Mouse (Mus musculus) G1E-ER4 (cell line): Measurements from ENCODE around the gene Ptger1. TPM values are rescaled to one million over a fixed set of nuclear protein-coding genes. Genes with fewer than 3 reads are reported as not detected.

Experiments
- GATA1 ChIP-seq: IDR thresholded peaks from one replicate; pipeline ENCODE4 v1.8.0; 2012; ENCODE audit warnings: low read length, inconsistent platforms
- polyA plus RNA-seq: library from polyadenylated mRNA; stranded (reverse); fragments of >175 nt; gene quantifications from 2 replicates; pipeline ENCODE4 v1.2.3, GENCODE M21; 2012

Ptger1 gene
- polyA plus RNA-seq, 1 experiment: 0.13 TPM

GRCm38 (mm10) chr8:83669013-83669412 lies 2.5 kb downstream of the Ptger1 start:
- TF ChIP-seq GATA1: no peak

- TF ChIP-seq GATA1: no peak
Observed at GRCm38 (mm10) chr8:83672936-83673335, 6.5 kb downstream of the Ptger1 start.

DNA sequence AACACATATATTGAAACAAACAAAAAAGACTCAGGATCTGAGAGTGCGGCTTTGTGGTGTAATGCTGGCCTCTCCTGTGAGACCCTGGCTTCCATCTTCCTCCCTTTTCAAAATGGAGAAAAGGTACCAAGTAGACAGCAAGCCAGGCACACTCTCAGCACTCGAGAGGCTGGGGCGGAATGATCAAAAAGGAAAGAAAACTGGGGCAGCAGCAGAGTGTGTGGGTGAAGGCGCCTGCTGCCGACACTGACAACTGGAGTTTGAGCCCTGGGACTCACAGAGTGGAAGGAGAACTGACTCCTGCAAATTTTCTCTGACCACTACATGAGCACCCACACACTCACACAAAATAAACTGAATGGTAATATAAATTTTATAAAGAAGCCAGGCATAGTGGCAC lies 8.0 kb downstream of the Ptger1 start:
- no peak for TF ChIP-seq GATA1

DNA sequence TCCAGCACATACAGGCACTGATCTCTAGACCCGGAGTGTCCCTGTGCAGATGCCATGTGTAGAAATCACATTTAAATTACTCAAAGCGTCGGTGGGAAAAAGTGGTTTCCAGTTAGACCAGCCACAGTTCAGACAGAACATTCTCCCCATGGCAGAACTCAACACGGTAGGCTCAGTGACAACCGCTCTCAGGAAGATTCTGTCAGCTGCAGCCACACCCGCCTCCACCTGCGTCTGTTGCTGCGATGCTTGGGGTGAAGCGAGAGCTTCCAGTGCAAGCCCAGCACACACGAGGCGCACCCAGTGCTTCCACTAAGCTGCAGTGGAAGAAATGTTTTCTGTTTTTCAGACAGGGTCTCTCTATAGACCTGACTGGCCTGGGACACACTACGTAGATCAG lies 13.4 kb downstream of the Ptger1 start:
- TF ChIP-seq GATA1: no peak

DNA sequence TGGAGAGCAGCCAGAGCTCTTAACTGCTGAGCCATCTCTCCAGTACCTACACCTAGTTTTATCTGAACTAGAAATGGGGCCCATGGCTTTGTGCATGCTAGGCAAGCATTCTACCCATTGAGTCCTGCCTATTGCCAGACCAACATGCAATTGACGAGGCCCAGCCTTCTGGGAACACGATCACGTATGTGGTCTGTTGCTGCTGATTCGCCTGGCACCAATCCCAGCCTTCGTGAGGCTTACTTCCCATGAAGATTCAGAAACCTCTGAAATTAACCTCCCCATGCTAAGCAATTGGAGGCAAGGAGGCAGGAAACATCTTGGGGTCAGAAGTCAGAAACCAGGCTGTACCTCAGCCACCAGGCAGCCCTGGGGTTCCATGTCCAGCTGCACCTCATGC lies 14.1 kb downstream of the Ptger1 start:
- no peak for TF ChIP-seq GATA1

DNA sequence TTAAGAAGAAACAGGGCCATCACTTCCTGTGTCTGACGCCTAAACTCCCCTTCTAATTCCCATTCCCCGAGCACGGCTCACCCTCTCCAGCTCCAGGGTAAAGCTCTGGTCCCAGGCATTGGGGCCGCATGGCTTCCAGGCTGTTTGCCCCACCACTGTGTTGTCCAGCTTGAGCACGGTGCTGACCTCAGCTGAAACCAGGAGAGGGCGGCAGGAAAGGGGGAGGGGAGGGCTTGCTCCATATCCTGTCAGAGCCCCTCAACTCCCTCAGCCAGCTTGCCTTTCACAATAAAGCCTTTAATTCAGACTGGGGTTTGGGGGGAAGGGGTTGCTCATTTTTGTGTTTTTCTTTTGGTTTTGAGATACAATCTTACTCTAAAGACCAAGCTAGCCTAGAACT lies 14.6 kb downstream of the Ptger1 start:
- TF ChIP-seq GATA1: no peak

GRCm38 (mm10) chr8:83684517-83684916 lies 18.0 kb downstream of the Ptger1 start:
- no peak for TF ChIP-seq GATA1

- no peak for TF ChIP-seq GATA1
Observed at GRCm38 (mm10) chr8:83689264-83689663, 22.8 kb downstream of the Ptger1 start.

DNA sequence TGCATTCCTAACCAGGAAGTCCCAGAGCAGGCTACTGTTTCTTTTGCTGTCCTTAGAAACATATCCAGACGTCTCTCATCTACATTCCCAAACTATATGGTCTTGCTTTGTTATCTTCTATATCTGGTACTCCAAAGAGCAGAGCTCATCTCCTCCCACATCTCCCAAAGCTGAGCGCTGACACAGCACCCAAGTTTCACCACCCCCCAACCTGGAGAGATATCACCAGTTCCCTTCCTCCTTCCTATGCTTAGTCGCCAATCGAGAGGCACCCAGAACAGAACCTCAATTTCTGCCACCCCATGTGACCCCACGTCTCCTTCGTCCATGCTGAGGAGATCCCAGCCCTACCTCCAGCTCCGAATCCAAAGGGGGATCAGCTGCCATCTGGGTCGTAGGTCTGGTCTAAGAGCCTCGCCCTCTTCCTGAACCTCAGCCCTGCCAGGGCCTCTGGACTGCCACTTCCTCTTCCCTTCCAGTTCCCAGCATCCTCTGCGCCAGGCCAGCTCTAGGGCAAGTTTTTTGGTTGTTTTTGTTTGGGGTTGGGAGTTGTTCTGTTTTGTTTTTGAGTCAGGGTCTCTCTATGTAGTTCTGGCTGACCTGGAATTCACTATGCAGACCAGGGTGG lies 27.2 kb downstream of the Ptger1 start:
- TF ChIP-seq GATA1: no peak

DNA sequence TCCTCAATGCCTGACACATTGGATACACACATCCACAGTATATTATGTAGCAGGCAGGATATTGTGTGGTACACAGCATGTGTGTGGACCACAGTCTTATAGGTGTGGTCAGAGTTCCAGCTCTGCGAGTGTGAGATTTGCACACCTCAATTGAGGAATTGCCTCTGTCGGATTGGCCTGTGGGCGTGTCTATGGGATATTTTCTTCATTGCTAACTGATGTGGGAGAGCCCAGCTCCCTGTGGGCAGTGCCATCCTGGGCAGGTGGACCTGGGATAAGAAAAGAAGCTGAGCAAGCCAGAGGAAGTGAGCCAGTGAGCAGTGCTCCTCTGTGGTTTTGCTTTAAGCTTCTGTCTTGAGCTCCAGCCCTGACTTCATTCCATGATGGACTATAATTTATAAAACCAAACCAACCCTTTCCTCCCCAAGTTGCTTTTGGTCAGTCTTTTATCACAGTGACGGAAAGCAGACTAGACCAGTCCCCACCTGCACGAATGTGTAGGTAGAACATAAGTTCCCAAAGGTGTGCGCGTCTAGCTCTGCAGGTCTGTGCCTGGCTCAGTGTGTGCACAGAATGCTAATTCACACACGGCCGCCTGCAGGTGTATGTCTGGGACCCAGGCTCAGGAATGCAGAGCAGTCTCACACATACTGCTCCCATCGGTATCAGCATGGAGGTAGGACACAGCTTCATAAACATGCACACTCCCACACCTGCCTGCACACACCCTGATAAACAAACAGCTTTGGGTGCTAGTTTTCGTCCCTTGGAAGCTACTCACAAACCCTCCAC lies 28.1 kb downstream of the Ptger1 start:
- no peak for TF ChIP-seq GATA1

- no peak for TF ChIP-seq GATA1
Observed at GRCm38 (mm10) chr8:83695351-83696106, 29.1 kb downstream of the Ptger1 start.

GRCm38 (mm10) chr8:83697374-83698220 lies 31.1 kb downstream of the Ptger1 start:
- no peak for TF ChIP-seq GATA1

GRCm38 (mm10) chr8:83698291-83698660 lies 31.8 kb downstream of the Ptger1 start:
- no peak for TF ChIP-seq GATA1

DNA sequence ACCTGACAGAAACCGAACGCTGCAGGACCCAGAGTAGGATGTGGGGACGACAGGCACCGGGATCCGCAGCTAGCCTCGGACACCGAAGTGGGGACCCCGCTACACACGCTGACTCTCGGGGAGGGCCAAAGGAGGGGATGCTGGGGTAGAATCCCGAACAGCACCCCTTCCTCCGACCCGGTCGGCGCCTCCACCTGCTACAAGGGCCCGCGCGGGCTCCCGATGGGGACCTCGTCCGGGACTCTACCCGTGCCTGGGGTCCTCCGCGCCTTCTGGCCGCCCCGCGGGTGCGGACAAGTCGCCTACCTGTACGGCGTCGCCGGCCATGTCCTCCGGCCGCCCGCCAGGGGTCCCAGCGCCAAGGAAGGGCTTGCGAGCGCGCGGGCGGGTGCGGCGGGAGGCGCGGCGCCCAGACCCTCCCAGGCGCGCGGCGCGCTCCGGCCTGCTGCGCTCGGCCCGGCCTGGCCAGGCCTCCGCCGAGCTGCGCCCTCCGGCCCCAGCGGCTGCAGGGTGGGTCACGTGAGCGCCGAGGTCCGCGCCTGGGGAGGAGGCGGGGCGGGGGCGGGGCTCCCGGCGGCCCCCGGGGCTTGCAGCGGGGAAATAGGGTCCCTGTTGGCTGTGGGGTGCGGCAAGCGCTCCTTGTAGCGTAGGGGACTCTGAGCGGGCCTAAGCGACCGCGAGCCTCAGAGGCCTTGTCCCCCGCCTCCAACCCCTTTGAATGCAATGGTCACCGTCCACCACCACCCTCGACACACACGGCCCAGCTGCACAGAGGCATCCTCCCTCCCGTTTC lies 32.4 kb downstream of the Ptger1 start, which contains the start of gene Pkn1:
Gene Pkn1 (minus strand): TSS at position 519 of the 793 bp plus-strand sequence.
- no peak for TF ChIP-seq GATA1

DNA sequence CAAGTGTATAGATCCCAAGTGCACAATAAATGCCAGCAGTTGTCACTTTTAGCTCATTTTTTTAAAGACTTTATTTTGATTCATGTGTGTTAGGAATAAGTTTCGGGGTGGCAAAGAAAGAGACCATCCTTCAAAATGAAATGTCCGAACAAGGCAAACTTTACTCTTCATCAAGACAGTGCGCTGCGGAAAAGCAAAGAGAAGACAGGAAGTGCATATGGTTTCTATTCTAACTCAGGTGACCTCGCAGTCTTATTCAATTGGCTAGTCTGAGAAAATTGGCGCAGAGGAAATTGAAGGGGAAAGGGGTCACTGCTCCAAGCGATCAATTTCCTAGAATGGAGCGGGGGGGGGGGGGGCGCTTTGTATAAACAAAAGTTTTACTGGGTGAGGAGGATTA lies 33.1 kb downstream of the Ptger1 start:
- no peak for TF ChIP-seq GATA1
